Mouse (Mus musculus): ENCODE data around the gene Homer2.

DNA sequence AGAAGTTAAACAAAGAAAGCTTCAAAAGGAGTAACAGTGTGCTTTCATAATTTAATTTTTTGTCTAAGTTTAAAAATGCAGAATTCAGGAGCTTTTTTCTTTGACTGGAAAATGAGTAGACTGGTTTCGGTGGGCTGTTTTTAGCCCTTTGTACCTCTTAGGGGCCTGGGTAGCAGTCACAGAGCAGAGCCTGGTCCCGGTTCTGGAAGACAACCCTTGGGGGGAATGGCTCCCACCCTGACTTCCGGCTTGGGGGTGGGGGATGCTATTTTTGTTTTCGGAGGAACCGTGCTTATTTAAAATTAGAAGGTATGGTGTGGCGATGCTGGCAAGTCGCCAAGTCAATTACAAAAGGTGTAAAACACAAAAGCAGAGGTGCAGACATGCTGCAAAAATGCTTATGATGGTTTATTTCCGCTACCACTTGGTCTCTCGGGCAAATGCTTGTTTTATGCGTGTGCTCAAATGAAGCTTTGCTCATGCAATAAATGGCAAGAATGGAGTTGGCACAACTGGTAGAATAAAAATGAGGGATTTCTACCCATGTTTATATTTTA is 34.5 kb downstream of the Homer2 start:
- TF ChIP-seq POLR2A (IDR thresholded peaks at IDR 0.05; ENCODE audit: borderline replicate concordance, extremely low read depth, insufficient read depth, insufficient read length, poor library complexity, severe bottlenecking) (no peak), CTCF (IDR thresholded peaks at IDR 0.05; ENCODE audit: borderline replicate concordance, extremely low read depth, insufficient read depth, insufficient read length) (no peak)
